Mouse (Mus musculus) liver, adult 2 months (tissue): ENCODE measurements around the gene Fam171a1.

ENCODE experiments used
- CTCF ChIP-seq: fragments of 200-500 bp; IDR thresholded peaks from 2 replicates; pipeline ENCODE4 v1.5.1; 2011; ENCODE audit warnings: low read depth, low read length, control low read depth
- POLR2A ChIP-seq: fragments of 200-500 bp; IDR thresholded peaks from 2 replicates; pipeline ENCODE4 v1.6.1; 2011; ENCODE audit warnings: low read length, control low read depth; ENCODE audit not compliant: insufficient read depth; ENCODE audit errors: extremely low read depth

DNA sequence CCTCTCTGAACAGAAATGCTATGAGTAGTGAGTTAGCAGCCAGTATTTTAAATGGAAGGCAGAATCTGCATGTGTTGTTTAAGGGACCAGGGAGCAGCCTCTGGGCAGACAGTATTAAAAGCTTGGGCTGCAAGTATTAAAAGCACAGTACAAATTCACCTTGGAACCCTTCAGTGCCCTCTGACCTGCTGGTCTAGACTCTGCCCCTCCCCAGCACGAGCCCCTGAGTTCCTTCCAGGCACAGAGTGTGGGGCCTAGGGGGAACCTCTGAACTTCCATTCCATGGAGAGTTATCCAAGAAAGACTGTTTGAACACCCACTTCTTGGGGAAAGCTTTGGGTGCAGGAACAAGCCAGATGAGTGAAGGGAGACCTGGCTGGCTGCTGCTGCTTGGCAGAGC lies 47.6 kb downstream of the Fam171a1 start:
- TF ChIP-seq POLR2A (no peak), CTCF (no peak)
